Mouse (Mus musculus): ENCODE results near the gene Slc26a6.

GRCm38 (mm10) chr9:108949967-108950728 is 97.1 kb downstream of the Slc26a6 start:
- no peak for TF ChIP-seq TAL1 (IDR thresholded peaks at IDR 0.05; ENCODE audit: low read length)
- no peak for TF ChIP-seq GATA1 (IDR thresholded peaks at IDR 0.05; ENCODE audit: low read length)

Data from erythroblast, embryonic 14.5 days (primary cell).